Mouse (Mus musculus): ENCODE results near the gene Rpl7l1.
"Not testable (repeated sequence)": the region's sequence is repeated elsewhere in the genome, so short reads cannot be mapped to it uniquely, and the experiment has no call there.

Gene Rpl7l1

DNA sequence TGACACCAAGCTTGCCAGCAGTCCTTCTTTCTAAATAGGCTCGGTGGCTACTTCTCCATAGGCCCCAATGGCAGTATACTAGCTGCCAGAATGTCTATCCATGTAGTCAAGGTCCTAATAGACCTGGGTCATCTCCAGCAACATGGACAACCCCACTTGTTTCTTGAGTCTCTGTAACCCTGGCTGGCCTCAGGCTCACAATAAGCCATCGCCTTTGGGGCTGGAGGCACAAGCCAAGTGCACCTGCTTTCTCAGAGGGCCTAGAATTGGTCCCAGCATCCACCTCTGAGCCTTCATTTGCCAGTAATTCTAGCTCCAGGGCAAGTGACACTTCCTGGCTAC lies 8.4 kb downstream of the Rpl7l1 start:
- no peak for DNase-seq

DNA sequence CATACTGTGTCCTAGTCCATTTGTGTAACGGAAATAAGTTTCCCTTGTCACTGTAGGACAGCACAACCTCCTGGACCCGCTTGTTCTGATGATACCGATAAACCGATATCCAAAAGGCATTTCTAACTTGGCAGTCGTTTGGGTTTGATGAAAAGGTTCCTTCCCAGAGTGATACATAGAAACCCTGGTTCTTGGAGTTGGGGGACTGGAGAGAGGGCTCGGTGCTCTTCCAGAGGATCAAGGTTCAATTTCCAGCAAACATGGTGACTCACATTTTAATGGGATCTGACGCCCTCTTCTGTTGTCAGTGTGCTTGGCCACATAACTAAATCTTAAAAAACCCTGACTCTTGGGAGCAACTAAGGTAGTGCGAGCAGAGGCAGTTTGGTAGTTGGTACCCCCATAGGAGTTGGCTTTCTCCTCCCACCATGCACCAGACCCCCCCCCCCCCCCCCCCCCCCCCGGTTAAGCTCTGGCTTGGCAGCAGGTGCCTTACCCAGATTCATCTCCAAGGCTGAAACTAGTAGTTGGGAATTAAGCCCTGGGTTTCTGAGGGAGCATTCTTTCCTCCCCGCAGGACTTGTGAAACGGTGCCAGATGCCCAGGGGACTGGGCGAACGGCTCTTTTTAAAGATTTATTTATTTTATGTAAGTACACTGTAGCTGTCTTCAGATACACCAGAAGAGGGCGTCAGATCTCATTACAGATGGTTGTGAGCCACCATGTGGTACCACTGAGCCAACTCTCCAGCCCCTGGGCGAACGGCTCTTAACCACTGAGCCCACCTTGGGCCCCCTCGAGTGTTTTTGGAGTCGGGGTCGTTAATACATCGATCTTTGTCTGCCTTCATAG lies 9.0 kb downstream of the Rpl7l1 start:
- DNase-seq, result no peak

DNA sequence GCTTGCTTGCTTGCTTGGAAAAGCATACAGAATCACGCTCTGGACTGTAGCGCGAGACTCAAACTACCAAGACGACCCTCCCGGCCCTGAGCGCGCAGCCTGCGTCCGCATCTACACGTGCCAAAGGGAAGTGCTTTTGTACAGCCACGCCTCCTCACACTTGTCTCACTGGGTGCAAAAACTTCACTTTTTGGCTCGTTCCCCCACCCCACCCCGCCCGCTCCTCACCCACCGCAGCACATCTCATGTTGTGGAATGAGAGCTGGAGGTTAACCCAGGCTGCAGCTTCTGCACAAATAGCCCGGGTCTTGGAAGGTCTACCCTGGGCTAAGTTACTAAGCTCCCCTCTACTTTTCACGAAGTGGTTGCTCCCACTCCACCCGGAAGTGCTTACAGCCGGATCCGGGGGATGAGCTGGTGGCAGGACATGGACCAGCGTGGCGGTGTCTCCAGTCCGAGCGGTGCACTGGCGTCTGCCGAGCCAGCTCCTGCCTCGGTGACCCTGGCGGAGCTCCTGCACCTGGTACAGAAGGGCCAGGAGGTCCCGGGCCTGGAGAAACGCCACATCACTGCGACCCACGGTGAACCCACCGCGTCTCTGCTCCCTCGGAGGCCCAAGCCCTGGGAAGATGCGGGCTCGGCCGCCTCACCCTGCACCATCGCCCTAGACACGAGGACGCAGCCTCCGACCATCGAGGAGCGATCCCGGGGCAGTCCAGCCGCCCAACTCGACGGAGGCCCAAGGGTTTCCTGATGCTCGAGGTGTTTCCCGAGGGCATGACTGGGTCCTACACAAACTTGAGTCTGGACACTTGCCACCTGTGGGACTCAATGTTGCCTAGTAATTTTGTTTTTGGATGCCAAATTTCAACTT lies 9.8 kb downstream of the Rpl7l1 start, which contains the start of gene 2310039H08Rik:
Gene 2310039H08Rik (plus strand): TSS at position 232 of the 874 bp plus-strand sequence.
- DNase-seq, result peak; percentile 68 to 77

DNA sequence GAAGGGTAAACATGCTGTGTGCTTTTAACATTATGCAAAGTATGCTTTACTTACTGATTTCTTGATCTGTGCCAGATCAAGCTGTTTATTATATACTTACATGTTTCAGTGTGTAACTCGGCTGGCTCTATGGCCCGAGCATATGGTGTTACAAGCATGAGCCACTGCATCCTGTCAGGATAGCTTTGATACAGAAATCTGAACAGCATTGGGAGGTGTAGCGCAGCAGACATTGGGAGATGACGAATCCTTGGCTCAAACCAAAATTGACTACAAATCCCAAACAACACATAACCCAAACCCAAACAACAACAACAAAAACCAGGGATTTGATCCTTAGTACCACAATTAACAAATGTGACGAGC lies 10.5 kb downstream of the Rpl7l1 start:
- no peak for DNase-seq

DNA sequence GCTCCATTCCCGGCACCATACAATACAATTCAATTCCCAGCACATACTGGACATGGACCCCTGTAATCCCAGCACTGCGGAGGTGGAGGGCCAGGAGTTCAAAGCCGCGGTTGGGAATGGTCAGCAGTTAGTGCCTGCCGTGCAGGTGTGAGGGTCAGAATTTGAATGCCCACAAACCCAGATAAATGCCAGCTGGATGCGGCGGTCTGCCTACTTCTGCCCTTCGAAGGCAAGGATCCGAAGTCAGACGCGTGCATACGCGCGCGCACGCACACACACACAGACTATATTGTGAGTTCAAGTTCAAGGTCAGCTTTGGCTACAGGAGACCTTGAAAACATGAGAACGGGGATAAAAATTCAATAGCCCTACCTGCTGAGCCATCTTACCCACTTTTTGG lies 10.9 kb downstream of the Rpl7l1 start:
- DNase-seq, result no peak

DNA sequence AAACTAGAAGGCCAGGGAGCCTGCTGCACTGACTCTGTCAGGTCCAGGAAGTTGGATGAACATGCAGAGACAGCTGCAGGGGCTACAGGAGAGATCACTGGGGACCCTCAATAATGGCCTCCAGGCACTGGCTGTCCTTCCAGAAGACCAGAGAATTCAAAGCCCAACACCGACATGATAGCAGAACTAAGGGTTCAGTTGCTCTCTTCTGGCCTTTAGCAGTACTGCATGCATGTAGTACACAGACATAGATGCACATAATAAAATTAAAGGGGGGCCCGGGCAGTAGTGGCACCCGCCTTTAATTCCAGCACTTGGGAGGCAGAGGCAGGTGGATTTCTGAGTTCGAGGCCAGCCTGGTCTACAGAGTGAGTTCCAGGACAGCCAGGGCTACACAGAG lies 11.4 kb downstream of the Rpl7l1 start:
- DNase-seq, result no peak

DNA sequence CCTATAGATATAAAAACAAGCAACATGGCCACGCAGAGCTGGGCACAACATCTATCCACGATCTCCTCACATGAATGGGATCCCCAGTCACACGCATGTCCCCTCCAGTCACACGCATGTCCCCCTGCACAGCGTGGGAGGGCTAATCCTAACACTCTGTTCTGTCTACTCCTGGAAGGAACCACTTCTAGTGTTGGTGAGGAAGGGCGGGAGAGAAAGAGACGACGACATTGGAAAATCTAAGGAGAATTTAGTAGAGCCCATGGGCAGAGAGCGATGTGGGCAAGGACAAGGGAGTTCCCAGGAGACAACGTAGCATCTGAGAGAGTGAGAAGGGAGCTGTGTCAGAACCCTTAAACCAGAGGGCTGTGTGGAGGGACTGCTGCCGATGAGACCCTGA lies 11.9 kb downstream of the Rpl7l1 start:
- DNase-seq, result no peak

DNA sequence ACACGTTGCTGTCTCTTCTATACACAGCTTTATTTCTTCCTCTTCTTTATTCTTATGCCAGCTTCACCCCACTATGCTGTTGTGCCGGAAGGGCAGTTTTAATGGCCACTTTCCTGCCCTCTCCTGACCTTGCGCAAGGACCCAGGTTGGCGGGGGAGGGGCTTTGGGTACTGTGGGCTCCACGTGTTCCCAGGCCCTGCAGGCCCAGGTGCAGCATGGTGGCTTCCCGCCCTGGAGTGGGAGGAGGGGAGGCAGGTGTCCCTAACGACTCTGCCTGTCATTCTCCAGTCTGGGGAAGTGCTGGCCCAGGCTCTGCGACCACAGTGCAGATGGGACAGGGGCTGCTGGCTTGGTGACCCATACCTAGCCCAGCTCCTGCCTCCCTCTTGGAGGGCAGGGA lies 14.6 kb downstream of the Rpl7l1 start:
- DNase-seq, result peak; percentile 72 to 80

DNA sequence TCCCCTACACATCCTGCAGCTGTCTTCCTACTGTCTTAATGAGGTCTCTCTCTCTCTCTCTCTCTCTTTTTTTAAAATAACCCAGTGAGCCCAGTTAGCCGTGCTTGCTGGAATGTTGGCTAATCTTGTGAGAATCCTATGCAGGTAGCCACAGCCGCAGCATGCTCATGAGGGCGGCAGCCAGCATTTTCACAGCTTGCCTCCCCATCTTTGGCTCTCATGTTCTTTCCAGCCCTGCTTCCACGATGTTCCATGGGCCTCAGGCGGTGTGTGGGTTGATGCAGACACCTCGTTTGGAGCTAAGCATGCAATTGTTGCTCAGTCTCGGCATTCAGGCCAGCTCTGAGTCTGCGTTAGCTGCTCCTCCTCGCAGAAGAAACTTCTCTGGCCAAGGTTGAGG lies 17.6 kb downstream of the Rpl7l1 start:
- DNase-seq, result not testable (repeated sequence)

DNA sequence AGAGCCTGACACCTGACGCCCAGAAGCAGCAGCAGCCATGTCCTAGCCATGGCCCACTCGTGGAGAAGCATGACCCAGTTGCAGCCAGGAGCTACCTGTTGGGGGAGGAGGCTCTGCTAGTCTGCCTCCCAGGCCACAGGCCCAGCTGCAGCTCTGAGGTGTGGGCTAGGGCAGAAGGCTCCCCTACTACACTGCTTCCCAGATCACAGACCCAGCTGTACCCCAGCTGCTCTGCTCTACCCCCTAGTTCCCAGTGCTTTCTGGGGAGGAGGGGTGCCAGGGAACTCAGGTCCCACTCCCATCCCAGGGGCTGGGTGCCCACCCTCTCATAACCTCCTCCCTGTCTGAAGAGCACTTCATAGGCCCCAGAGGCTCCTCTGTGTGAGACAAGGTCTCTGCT lies 18.9 kb downstream of the Rpl7l1 start, which contains the start of gene Ptcra:
Gene Ptcra (minus strand): TSS at position 169 of the 400 bp plus-strand sequence.
- DNase-seq, result peak; percentile 68 to 79

DNA sequence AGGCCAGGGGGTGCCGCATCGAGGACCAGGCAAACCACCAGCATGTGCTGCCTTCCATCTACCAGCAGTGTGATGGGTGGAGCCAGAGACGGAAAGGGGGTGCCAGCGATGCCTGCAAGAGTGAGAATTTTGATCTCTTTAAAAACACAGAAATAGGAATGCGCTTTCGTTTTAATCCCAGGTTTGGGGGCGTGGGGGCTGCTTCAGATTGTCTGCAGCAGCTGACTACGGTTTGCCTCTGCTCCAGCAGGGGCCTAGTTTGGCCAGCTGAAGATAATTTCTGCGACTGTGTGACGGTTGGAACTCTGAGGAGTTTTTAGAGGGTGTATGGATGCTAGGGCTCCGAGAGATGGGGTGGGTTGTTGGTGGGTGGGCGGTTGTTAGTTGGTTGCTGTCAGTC lies 23.7 kb downstream of the Rpl7l1 start:
- DNase-seq, result no peak

DNA sequence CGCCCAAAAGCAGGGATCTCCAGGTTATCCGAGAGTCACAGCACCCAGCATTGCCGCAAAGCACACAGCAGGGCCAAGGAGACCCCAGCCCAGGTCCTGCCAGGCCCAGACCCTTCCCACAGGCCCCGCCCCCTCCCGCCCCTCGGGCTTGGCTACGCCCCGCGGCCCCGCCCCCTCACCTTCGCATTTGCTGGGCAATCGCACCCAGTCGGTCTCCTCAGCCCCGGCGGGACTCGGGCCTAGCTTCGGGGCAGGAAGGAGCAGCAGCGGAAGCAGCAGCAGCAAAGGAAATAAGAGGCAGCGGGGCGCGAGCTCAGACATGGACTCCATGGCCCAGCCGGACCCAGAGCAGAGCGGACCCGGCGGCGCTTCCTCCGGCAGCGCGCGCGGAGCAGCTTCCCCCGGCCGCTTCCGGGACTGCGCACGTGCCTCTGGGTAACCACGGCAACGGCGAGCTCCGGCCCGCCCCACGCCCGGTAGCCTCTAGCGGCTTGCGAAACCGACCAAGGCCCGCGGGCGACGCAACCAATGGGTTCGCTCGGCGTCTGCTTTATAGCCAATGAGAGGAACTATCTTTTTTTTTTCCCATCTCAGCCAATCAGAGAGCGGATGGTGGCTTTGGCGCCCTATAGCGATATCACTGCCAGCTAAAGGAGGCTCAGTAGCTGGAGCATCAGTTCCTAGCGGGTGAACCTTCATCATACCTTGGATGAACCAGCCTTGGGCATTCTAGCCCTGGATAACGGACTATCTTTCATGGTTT lies 30.5 kb downstream of the Rpl7l1 start, which contains the start of gene Cnpy3:
Gene Cnpy3 (minus strand): TSS at position 421 of the 763 bp plus-strand sequence.
- peak; percentile 96 to 97 for DNase-seq

DNA sequence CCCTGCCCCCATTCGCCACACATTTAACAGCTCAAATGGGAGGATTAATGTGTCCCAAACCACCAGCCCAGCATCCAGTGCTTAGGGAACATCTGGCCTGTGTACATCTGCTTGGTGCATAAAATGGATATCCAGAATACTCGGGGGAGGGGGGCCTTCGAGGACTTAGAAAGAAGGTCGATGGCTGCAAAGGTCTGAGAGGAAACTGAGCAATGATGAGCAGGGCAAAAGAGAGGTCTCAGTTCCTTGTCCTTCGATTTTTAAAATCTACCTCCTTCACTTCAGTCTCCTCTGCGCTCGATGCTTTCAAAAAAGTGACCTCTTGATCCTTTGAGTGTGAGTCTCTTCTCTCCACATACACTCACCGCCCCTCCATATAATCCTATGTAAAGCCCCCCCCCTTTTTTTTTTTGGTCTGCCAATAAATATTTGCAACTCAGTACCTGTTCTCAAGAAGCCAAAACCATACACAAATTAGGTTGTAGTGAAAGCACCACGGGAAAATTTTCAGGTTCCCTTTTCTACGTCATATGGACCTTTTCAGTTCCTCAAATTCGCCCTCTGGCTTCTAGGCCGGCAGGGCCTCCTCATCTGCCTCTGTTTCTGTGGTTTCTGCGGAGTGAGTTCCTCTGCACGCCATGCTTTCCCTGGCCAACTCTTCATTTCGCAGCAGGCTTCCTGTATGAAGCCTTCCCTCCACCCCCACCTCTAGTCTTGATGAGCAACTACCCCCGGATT lies 31.2 kb downstream of the Rpl7l1 start:
- DNase-seq, result peak in 1 of 2 experiments; percentile 60

DNA sequence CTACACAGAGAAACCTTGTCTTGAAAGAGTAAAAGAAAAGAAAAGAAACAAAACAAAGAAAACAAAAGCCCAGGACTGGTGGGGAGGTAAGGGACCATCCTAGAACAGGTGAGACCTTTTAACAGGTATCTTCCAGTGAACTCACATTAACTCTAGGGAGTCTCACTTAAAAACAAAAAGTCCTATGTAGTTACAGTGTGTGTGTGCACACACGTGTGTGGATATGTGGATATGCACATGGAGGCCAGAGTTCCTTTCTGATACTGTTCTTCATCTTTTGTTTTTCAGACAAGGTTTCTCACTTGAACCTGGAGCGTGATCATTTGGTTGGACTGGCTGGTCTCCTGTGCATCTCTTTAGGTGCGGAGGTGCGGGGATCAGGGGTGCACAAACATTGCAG lies 31.9 kb downstream of the Rpl7l1 start:
- no peak for DNase-seq

DNA sequence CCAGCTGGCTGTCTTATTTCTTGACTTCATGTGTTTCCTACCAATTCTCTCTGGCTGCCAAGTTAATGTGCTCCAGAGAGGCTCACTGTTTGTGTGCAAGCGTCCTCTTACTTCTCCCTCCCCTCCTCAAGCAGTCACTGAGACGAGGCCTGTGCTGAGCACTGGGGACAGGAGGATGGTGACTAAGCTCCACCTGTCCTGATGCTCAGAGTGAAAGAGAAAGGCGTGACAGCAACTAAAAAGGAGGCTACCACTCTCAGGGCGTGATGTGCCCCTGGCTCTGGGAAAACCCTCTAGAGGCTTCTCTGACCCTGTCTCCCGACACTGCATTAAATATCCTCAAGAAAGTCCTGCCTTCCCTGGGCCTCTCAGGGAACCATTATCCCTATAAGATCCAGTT lies 33.2 kb downstream of the Rpl7l1 start:
- no peak for DNase-seq

DNA sequence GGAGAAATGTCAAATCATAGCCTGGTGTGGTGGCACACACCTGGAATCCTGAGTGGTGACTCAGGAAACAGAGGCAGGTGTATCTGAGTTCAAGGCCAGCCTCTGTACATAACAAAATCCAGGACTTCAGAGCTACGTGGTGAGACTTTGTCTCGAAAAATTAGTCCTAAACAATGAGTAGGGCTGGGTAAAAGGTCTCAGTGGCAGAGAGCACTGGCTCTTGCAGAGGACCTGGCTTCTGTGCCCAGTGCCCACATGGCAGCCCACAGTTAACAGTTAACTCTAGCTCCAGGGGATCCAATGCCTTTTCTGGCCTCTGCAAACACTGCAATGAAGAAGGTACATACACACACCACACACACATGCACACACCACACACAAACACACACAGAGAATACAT lies 34.7 kb downstream of the Rpl7l1 start:
- no peak for DNase-seq

DNA sequence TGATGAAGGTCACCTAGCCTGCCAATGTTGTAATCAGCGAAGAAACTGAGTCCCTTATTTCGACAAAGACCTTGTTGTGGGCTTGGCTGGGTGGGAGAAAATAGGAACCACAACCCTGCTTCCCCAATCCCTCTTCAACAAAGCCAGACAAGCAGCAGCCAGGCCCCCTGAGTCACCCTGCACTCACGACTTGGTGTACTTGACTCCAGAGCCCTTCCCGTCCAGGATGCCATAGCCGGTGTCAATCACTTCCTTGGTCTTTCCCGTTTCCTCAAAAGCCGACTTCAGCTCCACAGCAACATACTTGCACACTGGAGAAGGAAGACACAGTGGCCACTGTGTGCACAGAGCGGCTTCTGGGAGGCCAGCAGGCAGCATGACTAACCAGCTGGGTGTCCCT lies 35.2 kb downstream of the Rpl7l1 start:
- no peak for DNase-seq

DNA sequence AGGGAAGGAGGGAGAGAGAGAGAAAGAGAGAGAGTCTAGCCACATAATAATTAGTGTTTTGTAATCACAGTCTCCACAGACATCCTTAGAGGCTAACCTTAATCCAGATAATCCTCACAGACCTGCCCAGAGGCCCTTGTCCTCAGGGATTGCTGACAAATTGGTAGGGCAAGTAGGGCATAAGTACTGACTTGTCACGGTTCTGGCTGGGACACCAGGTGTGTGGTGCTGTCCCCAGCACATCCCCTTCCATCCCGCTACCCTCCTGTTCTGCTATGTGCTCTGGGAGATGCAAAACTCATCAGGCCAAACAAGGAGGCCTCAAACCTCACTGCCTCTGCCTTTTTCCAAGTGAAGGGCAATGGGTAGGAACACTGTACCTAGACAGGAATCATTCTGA lies 37.0 kb downstream of the Rpl7l1 start:
- no peak for DNase-seq

DNA sequence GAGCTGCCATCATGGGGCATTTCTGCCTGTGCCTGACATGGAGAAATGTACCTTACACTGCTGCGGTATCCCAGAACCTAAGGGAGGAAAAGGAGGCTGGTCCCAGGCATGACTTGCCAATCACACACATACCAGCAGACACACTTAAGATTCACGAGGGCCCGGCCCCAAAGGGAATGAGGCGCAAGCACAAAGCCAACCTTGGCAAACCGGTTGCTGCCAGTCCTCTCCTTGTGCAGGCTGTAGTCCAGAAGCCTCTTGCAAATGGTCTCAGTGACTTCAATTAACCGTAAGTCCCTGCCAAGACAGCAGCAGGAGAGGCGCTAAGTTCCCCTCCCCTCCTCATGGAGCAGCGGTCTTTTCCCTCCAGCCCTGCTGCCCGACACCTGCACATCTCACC lies 39.5 kb downstream of the Rpl7l1 start:
- DNase-seq, result no peak

DNA sequence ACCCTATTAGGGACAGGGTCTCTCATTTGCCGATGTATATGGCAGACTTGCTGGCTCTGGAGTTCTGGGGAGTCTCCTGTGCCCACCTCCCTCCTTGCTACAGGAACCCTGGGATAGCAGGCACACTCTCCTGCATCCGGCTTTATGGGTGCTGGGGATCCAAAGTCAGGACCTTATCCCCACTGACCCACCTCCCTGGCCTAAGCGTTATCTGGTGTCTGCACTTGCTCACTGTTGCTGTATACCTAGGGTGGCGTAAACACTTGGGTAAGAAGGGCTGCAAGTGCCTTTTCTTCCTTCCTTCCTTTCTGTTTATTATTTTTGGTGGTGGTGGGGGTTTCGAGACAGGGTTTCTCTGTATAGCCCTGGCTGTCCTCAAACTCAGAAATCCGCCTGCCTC lies 41.2 kb downstream of the Rpl7l1 start:
- no peak for DNase-seq

DNA sequence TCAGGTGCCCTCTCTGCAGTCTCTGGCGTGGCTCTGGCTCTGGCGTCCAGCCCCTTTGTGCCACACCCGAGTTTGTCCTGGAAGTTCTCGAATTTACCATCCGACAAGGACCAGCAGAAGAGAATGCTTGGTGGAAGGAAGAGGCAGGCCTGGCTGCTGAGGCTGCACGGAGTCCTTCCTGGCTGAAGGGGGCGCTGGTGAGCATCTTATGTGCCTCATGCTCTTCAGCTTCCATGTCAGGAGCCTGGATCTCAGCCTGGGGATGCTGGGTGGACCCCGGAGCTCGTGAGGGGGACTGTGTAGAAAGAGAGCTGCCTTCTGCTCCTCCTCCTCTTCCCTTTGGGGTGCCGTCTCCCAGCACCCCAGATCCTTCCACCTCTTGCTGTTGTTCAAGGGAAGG lies 46.3 kb downstream of the Rpl7l1 start:
- DNase-seq, result no peak

DNA sequence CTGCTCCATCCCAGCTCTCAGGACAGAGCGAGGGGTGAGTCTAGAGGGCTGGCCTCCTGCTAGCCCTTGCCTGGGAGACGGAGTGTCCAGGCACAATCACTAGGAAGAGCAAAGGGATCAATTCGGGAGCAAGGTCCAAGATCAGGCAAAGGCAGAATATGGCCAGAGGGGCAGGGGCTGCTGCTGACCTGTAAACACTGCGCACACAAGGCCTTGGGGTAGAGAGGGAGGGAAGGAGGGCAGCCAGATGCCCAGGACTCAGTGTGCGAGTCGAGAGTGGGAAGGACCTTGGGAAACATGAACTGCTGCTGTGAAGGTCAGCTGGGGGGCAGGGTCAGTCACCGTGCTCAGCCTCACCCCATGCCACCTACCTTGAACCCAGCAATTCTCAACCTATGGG lies 47.2 kb downstream of the Rpl7l1 start:
- no peak for DNase-seq

Measured in thymus, adult 18-20 months (tissue).